Mouse (Mus musculus) left cerebral cortex, adult 9 months (tissue): ENCODE results near the gene Arrb1.

Source experiments
- DNase-seq, 2 experiments: peaks; one replicate each; pipeline ENCODE4 v3.0.0; 2022; ENCODE audit warnings: low spot score in 2 of 2

Gene Arrb1

GRCm38 (mm10) chr7:99627366-99627765 is 92.1 kb downstream of the Arrb1 start:
- no peak for DNase-seq

GRCm38 (mm10) chr7:99632286-99632685 is 97.0 kb downstream of the Arrb1 start:
- no peak for DNase-seq

DNA sequence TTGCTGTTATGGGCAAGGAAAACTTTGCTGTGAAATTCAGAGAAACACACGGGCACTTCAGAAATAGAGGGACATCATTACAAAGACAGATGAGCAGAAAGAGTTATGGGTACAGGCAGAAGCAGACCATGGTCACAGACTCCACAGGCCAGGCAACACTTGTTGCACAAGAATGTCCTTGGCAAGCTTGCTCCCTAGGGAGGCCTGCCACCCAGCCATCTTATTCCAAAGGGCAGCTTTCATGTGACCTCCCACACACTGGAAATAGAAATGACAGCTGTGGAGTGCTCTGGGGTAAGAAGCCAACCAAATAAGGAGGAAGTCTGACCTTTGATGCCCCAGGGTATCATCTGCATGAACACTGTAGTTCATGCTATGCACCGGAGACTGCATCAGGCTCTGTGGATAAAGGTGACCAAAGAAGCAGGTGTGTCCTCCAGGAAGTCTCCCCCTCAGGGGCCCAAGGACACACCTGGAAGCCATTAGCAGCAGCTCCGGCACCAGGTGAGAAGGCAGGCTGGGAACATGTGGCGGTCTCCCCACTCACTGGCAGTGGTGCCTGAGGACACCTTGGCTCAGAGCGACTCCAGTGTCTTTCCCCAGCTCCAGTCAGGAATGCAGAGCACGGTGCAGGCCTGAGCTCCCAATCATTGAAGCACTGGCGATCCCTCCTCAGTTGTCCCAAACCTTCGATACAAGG is 98.8 kb downstream of the Arrb1 start:
- no peak for DNase-seq

- DNase-seq = no peak
Measured at GRCm38 (mm10) chr7:99641245-99641644, 106.0 kb downstream of the Arrb1 start.

- no peak for DNase-seq
Measured at GRCm38 (mm10) chr7:99642078-99642477, 106.8 kb downstream of the Arrb1 start.

GRCm38 (mm10) chr7:99644701-99645100 is 109.4 kb downstream of the Arrb1 start:
- DNase-seq = no peak

DNA sequence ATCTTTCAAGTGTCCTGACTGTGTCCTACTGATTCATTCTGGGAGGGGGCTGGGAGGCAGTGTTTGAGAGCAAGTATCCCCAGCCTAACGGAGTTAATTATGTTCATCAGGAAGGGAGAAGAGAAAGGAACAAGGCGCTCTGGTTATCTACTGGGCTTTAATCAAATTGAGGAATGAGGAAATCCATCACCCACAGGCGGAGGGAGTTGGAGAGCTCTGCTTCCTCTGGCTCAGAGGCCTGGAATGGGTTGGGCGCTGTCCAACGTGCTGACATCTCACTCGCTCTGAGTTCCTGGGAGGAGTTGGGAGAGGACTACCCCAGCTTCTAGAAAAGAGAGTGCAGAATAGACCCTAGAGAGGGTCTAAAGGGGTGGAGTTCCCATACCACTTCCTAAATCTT is 113.4 kb downstream of the Arrb1 start:
- no peak for DNase-seq

GRCm38 (mm10) chr7:99649585-99649984 is 114.3 kb downstream of the Arrb1 start:
- DNase-seq = no peak

- DNase-seq = no peak
Measured at GRCm38 (mm10) chr7:99654244-99654643, 119.0 kb downstream of the Arrb1 start.
